Mouse (Mus musculus) spleen, embryonic (tissue): ENCODE data around the gene Ndufb10.

Experiments
- CTCF ChIA-PET: fragments of 350-600 bp; sonication (Branson Sonifier 250); formaldehyde crosslinking; loops from one replicate; lab custom pipeline; 2022; lab: Charles Lee

The Ndufb10 gene

GRCm38 (mm10) chr17:24724184-24724583, at the start of gene Ndufb10:
Gene Ndufb10 (minus strand): TSS chr17:24724478.
- CTCF ChIA-PET, result interaction anchor here (1.7 kb wide), 1 partner anchor 9 kb away, joined by 5 read pairs; no protein-coding TSS in a partner anchor

GRCm38 (mm10) chr17:24773241-24773640, 49.0 kb upstream of the Ndufb10 start:
- CTCF ChIA-PET, result no interaction called here

- CTCF ChIA-PET, result no interaction called here
These were observed 44.9 kb upstream of the Ndufb10 start for GRCm38 (mm10) chr17:24769146-24769545.

GRCm38 (mm10) chr17:24766266-24766875, 42.1 kb upstream of the Ndufb10 start:
- CTCF ChIA-PET, result no interaction called here

- CTCF ChIA-PET, result no interaction called here
These were observed 41.0 kb upstream of the Ndufb10 start for GRCm38 (mm10) chr17:24765016-24765905.

GRCm38 (mm10) chr17:24761121-24761520, 36.8 kb upstream of the Ndufb10 start:
- CTCF ChIA-PET, result interaction anchor here (0.6 kb wide), 1 partner anchor 11 kb away, joined by 3 read pairs; no protein-coding TSS in a partner anchor

GRCm38 (mm10) chr17:24757394-24757793, 33.1 kb upstream of the Ndufb10 start:
- CTCF ChIA-PET, result no interaction called here

GRCm38 (mm10) chr17:24752415-24753394, 28.4 kb upstream of the Ndufb10 start, which contains the start of gene Hs3st6:
Gene Hs3st6 (plus strand): TSS chr17:24752988.
- CTCF ChIA-PET, result interaction anchor here (0.6 to 0.7 kb wide), 2 partner anchors 11 to 901 kb away, joined by 4 read pairs; no protein-coding TSS in a partner anchor

GRCm38 (mm10) chr17:24751528-24751927, 27.2 kb upstream of the Ndufb10 start:
- CTCF ChIA-PET, result no interaction called here

- CTCF ChIA-PET, result interaction anchor here (1.1 kb wide), 1 partner anchor 10 kb away, joined by 3 read pairs; the partner anchor contains the start of gene Msrb1
These were observed 22.7 kb upstream of the Ndufb10 start for GRCm38 (mm10) chr17:24746986-24747385.

- CTCF ChIA-PET, result no interaction called here
These were observed 21.5 kb upstream of the Ndufb10 start for GRCm38 (mm10) chr17:24745526-24746497.

- CTCF ChIA-PET, result no interaction called here
These were observed 20.1 kb upstream of the Ndufb10 start for GRCm38 (mm10) chr17:24744381-24744780.

- CTCF ChIA-PET, result no interaction called here
These were observed 19.6 kb upstream of the Ndufb10 start for GRCm38 (mm10) chr17:24743896-24744295.

- CTCF ChIA-PET, result no interaction called here
These were observed 18.0 kb upstream of the Ndufb10 start for GRCm38 (mm10) chr17:24742307-24742706.

- CTCF ChIA-PET, result no interaction called here
These were observed 15.6 kb upstream of the Ndufb10 start for GRCm38 (mm10) chr17:24739926-24740325.

GRCm38 (mm10) chr17:24738238-24738637, 14.0 kb upstream of the Ndufb10 start:
- CTCF ChIA-PET, result no interaction called here

- CTCF ChIA-PET, result interaction anchor here (0.8 kb wide), 1 partner anchor 10 kb away, joined by 3 read pairs; no protein-coding TSS in a partner anchor
These were observed 13.0 kb upstream of the Ndufb10 start for GRCm38 (mm10) chr17:24737135-24737810.

GRCm38 (mm10) chr17:24736330-24737051, 12.2 kb upstream of the Ndufb10 start, which contains the start of gene Msrb1:
Gene Msrb1 (plus strand): TSS chr17:24736642.
- CTCF ChIA-PET, result interaction anchor here (0.8 kb wide), 1 partner anchor 10 kb away, joined by 3 read pairs; no protein-coding TSS in a partner anchor
